Mouse (Mus musculus): ENCODE measurements around the gene Slc9c1.

Slc9c1 gene

GRCm38 (mm10) chr16:45624791-45625190 is 89.7 kb downstream of the Slc9c1 start:
- no peak for DNase-seq (ENCODE audit: low read depth, low spot score)

DNA sequence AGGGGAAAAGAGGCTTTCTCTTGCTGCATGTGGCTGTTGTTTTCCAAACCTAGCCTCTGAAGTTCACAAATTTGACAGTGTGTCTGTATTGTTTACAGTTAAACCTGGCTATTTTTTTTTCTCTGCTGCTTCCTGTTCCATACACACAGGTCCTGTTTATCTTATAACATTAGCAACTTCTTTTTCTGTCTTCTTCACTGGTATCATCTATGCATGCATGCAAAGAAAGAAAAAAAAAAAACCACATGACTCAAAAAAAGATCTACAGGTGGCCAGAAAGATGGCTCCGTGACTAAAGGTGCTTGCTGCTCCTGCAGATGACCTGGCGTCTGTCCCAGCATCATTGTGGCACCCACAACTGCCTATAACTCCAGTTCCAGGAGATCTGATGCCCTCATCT is 90.2 kb downstream of the Slc9c1 start:
- no peak for DNase-seq (ENCODE audit: low read depth, low spot score)

- no peak for DNase-seq (ENCODE audit: low read depth, low spot score)
These were observed 94.5 kb downstream of the Slc9c1 start for GRCm38 (mm10) chr16:45629497-45630105.

- peak; percentile 25 for DNase-seq (ENCODE audit: low read depth, low spot score)
These were observed 95.3 kb downstream of the Slc9c1 start for GRCm38 (mm10) chr16:45630347-45630960.

- DNase-seq (ENCODE audit: low read depth, low spot score) = no peak
These were observed 97.3 kb downstream of the Slc9c1 start for GRCm38 (mm10) chr16:45632420-45632819.

- no peak for DNase-seq (ENCODE audit: low read depth, low spot score)
These were observed 100.7 kb downstream of the Slc9c1 start for GRCm38 (mm10) chr16:45635826-45636225.

DNA sequence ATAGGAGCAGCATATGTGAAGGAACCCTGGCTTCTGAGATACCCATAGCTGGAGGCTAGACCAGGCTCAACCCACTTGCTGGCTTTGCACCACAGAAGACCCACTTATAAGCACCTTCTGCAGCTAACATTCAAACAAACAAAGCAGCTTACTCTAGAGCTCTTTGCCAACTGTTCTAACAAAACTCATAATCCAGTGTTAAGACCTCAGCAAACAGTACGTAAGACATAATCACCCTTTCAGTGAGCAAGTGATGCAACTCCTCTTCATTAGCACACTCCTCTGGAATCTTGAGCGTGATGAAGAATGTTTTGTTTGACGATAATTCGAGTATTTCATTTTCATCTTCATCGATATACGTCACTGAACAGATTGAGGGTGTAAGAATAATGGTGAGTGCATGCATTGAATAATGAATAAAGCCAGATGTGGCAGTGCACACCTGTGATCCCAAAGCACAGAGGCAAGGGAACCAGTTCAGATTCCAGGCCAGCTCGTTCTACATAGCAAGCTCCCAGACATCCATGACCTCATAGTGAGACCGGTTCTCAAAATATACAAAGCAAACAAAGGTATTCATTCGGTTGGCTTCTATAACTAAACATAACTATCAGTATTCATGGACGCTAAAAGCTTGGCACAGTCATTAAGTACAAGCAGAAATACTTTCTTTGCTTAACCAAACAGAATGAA is 105.1 kb downstream of the Slc9c1 start:
- DNase-seq (ENCODE audit: low read depth, low spot score) = no peak

- DNase-seq (ENCODE audit: low read depth, low spot score) = no peak
These were observed 106.2 kb downstream of the Slc9c1 start for GRCm38 (mm10) chr16:45641301-45641700.

DNA sequence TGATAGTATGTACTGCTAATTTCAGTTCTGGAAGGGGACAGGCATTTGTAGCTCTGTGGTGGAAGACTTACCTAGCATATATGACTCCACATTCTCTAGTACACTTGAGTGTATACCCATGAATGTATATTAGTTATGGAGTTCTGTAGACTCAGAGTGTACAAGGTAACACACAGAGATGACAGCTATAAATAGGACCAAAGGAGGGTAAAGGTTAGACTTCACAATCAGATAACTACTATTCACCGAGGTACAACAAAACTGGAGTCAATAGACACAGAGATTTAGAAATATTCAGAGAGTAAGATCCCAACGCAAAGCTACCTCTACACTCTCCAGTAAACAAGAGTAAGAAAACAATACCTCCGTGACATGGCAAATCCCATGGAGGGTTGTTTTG is 108.8 kb downstream of the Slc9c1 start:
- DNase-seq (ENCODE audit: low read depth, low spot score) = no peak

GRCm38 (mm10) chr16:45644380-45644779 is 109.3 kb downstream of the Slc9c1 start:
- DNase-seq (ENCODE audit: low read depth, low spot score) = no peak

- no peak for DNase-seq (ENCODE audit: low read depth, low spot score)
These were observed 116.4 kb downstream of the Slc9c1 start for GRCm38 (mm10) chr16:45651497-45651896.

DNA sequence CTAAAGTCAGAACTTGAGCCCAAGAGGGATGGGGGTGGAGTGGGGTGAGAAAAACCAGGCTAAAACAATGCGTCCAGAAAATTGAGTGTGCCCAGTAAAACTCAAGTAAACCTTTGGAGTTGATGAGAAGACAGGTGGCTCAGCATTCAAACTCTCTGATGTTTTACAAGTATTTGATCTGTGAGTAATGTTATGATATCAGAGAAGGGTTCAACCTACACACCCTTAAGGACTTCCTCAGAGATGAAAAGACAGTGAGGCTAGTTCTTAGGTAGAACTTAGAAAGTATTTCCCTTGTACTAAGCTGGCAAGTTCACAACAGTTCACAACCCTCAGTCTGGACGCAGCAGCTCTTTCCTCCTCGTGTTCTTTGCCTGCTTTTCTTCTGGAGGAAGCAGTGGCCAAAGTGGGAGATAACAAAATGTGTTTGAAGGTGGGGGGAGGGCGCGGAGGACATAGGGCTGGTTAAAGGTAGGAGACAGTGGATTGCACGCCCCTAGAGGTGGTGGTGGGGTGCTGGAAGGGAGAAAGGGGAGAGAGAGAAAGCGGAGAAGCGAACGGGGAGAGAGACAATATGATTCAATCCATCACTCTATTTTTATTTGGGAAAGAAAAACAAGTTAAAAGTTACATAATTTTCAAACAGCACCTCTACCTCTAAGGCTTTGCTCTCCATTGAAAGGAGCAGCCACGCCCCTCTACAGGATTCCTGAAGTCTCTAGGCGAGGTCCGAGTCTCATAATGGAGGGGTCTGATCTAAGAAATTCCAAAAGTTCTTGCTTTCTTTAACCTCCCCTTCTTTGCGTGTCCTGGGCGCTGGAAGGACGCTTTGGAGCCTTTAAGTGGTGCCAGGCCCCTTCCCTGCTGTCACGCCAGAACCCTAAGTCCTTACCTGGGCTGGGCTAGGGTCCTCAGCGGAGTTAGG is 118.2 kb downstream of the Slc9c1 start:
- no peak for DNase-seq (ENCODE audit: low read depth, low spot score)

GRCm38 (mm10) chr16:45653934-45654332 is 118.8 kb downstream of the Slc9c1 start, which contains the start of gene BC016579:
TSS of gene BC016579 (minus strand) at chr16:45654068.
- no peak for DNase-seq (ENCODE audit: low read depth, low spot score)

GRCm38 (mm10) chr16:45654465-45654864 is 119.4 kb downstream of the Slc9c1 start:
- no peak for DNase-seq (ENCODE audit: low read depth, low spot score)

Data from retina, adult 2 months (tissue).